Comparison of ENCODE assay signal across 15 mouse cellular contexts in genomic region chr3:34646169-34646568, GRCm38 (mm10). TPM values are rescaled to one million over a fixed set of nuclear protein-coding genes. Genes with fewer than 3 reads are reported as not detected.
DNase-seq lines count a peak whose midpoint lies in the region; ATAC-seq and TF ChIP-seq lines count a peak whose summit lies in the region.
"Had no signal": no experiment of that assay in that cellular context is flagged by ENCODE, and none has a peak within 500 bp of the region (broad histone marks: within the 10 kb centered on the region; RNA-seq: fewer than 3 reads in every experiment).

No protein-coding gene starts in this region.

- H3K9ac ChIP-seq in forebrain, embryonic 14.5 days (ENCODE audit: low read length): peak overlapping the region; percentile 45
- H3K9ac ChIP-seq in midbrain, embryonic 12.5 days (replicated peaks): no peak overlapping the region
- H3K9ac ChIP-seq: embryonic facial prominence, embryonic 13.5 days; liver, embryonic 12.5 days had no signal

- H3K4me3 ChIP-seq in layer of hippocampus, adult 2 months: peak overlapping the region; percentile 7; the same call in 1 of the 2 replicates
- no peak overlapping the region; the same call in 1 of the 2 replicates for H3K4me3 ChIP-seq in forebrain, embryonic 14.5 days (ENCODE audit: low read depth, low read length)
- H3K4me3 ChIP-seq in midbrain, embryonic 12.5 days: no peak overlapping the region
- H3K4me3 ChIP-seq: embryonic facial prominence, embryonic 13.5 days; liver, embryonic 12.5 days had no signal

- peaks cover 4% of the 10 kb centered on the region for H3K36me3 ChIP-seq in forebrain, embryonic 14.5 days (ENCODE audit: control insufficient read depth, insufficient read depth, low read length)
- no peaks in the 10 kb centered on the region for H3K36me3 ChIP-seq in midbrain, embryonic 12.5 days
- H3K36me3 ChIP-seq: embryonic facial prominence, embryonic 13.5 days; liver, embryonic 12.5 days had no signal

- H3K4me1 ChIP-seq in forebrain, embryonic 14.5 days (ENCODE audit: control insufficient read depth, insufficient read depth, low read length): peaks cover 34% of the 10 kb centered on the region
- H3K4me1 ChIP-seq in midbrain, embryonic 12.5 days: peaks cover 63% of the 10 kb centered on the region

- no peak for ATAC-seq in forebrain, embryonic 14.5 days
- ATAC-seq in midbrain, embryonic 12.5 days (ENCODE audit: low FRiP score, low read depth): no peak
- ATAC-seq in frontal cortex, adult (ENCODE audit: low TSS enrichment): no peak
- ATAC-seq: liver, embryonic 12.5 days had no signal

- no peaks in the 10 kb centered on the region for H3K27me3 ChIP-seq in forebrain, embryonic 14.5 days (replicated peaks; ENCODE audit: control insufficient read depth, insufficient read depth, low read length)
- peaks cover 22% of the 10 kb centered on the region; the same call in 1 of the 2 replicates for H3K27me3 ChIP-seq in midbrain, embryonic 12.5 days

- DNase-seq in layer of hippocampus, adult 2 months (ENCODE audit: low spot score in 2 of 2): no peak
- no peak for DNase-seq in layer of hippocampus, postnatal 10 days (ENCODE audit: low spot score in 2 of 2)
- DNase-seq in forebrain, embryonic 14.5 days (ENCODE audit: low spot score): peak; percentile 94
- no peak for DNase-seq in cerebellum, adult 11-12 months
- DNase-seq in thymus, postnatal 14 days: no peak
- DNase-seq in right cerebral cortex, postnatal 25 days: no peak
- DNase-seq: cerebellum, adult 9-11 months; heart, postnatal 10 days; kidney, adult 11 months had no signal

- no peak for TF ChIP-seq CTCF in layer of hippocampus, adult 2 months (conservative IDR thresholded peaks at IDR 0.05)

- peak overlapping the region; percentile 36 for H3K4me2 ChIP-seq in forebrain, embryonic 14.5 days (ENCODE audit: low read length)
- peak overlapping the region; percentile 39 for H3K4me2 ChIP-seq in midbrain, embryonic 12.5 days (replicated peaks)
- H3K4me2 ChIP-seq: embryonic facial prominence, embryonic 13.5 days; liver, embryonic 12.5 days had no signal

- H3K27ac ChIP-seq in layer of hippocampus, adult 2 months: peak overlapping the region; percentile 91
- H3K27ac ChIP-seq in forebrain, embryonic 14.5 days (ENCODE audit: low read depth, low read length): peak overlapping the region; percentile 76
- peak overlapping the region; percentile 27 for H3K27ac ChIP-seq in midbrain, embryonic 12.5 days (replicated peaks)
- H3K27ac ChIP-seq: embryonic facial prominence, embryonic 13.5 days; liver, embryonic 12.5 days had no signal

- no peaks in the 10 kb centered on the region for H3K9me3 ChIP-seq in forebrain, embryonic 14.5 days (replicated peaks; ENCODE audit: control insufficient read depth, low read length)
- no peaks in the 10 kb centered on the region for H3K9me3 ChIP-seq in midbrain, embryonic 12.5 days
- H3K9me3 ChIP-seq: embryonic facial prominence, embryonic 13.5 days; liver, embryonic 12.5 days had no signal

- under 1% methylated on average over 10 of the region's 10 CpGs for WGBS in forebrain, embryonic 14.5 days
- under 1% methylated on average over 10 of the region's 10 CpGs for WGBS in midbrain, embryonic 12.5 days

RNA-seq across cellular contexts. Expression of gene Sox2, which starts 4.0 kb away (rescaled TPM):
- total RNA-seq in layer of hippocampus, adult 2 months (2021): 10 to 100 TPM; 41.1 to 45.9 TPM
- total RNA-seq in layer of hippocampus, postnatal 10 days (2021): 10 to 100 TPM; 50.8 to 52.7 TPM
- polyA plus RNA-seq in forebrain, embryonic 14.5 days (2014; fragmentation: Nextera tagmentation; extraction: Ambion mirVana): 26.6 and 32.0 TPM in 2 replicates
- polyA plus RNA-seq in midbrain, embryonic 12.5 days (2016; fragmentation: Nextera tagmentation; extraction: Ambion mirVana): 49.5 and 61.1 TPM in 2 replicates
- total RNA-seq: granulocyte monocyte progenitor cell, adult 5-6 weeks had no signal
- polyA plus RNA-seq: liver, embryonic 12.5 days; spleen, adult 2 months had no signal

Comparison
In these comparisons a context has a peak if more than half of its experiments do, and no peak if none do; other contexts are left out.
1. H3K27ac ChIP-seq: peak in every context shown above with its lines; median percentile 91 in layer of hippocampus, adult 2 months; 76 in forebrain, embryonic 14.5 days; 27 in midbrain, embryonic 12.5 days.